Mouse (Mus musculus) Muller cell, postnatal 12 days (primary cell): ENCODE data around the gene Olfr116.

Source experiments
- DNase-seq: peaks from one replicate; pipeline ENCODE4 v3.0.0-alpha.2; 2015; ENCODE audit errors: inconsistent ontology term

Gene Olfr116

GRCm38 (mm10) chr17:37627009-37627408 lies at the start of gene Olfr116, which contains the start of gene Olfr115:
Gene Olfr116, minus strand, starts transcription at chr17:37627199.
Gene Olfr115, minus strand, starts transcription at chr17:37627109.
- no peak for DNase-seq

GRCm38 (mm10) chr17:37666688-37667087 lies 39.7 kb upstream of the Olfr116 start, which contains the start of gene Olfr118:
Gene Olfr118, plus strand, starts transcription at chr17:37666988.
- DNase-seq, result no peak

GRCm38 (mm10) chr17:37663682-37664081 lies 36.7 kb upstream of the Olfr116 start, which contains the start of gene Olfr117:
Gene Olfr117, minus strand, starts transcription at chr17:37663782.
- no peak for DNase-seq

GRCm38 (mm10) chr17:37592643-37593042 lies 34.4 kb downstream of the Olfr116 start, which contains the start of gene Olfr114:
Gene Olfr114, minus strand, starts transcription at chr17:37592743.
- DNase-seq, result no peak

- no peak for DNase-seq
These were observed 49.4 kb downstream of the Olfr116 start, which contains the start of gene Olfr113 for GRCm38 (mm10) chr17:37577563-37577962. Gene Olfr113, minus strand, starts transcription at chr17:37577663.
